Mouse (Mus musculus): ENCODE results near the gene Stox2.
A peak's percentile ranks its signal among the peaks of the same experiment; 100 is the strongest.

Stox2 gene

DNA sequence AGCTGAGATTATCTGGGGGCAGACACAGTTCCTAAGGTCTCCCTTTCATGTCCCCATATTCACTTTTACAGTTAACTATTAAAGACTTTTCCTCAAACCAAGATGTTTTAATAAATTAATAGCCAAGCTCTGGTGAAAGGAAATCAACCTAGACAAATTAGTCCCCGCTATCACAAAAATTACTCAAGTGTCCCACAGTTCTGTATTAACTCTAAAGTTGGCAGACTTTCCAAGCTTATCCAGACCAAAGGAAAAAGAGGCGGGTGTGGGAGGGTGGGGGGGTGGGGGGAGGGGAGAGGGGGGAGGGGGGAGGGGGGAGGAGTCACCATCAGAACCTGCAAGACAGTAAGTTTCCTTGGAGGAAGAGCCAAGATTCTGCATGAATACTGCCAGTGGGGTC lies 41.3 kb downstream of the Stox2 start:
- DNase-seq = no peak

DNA sequence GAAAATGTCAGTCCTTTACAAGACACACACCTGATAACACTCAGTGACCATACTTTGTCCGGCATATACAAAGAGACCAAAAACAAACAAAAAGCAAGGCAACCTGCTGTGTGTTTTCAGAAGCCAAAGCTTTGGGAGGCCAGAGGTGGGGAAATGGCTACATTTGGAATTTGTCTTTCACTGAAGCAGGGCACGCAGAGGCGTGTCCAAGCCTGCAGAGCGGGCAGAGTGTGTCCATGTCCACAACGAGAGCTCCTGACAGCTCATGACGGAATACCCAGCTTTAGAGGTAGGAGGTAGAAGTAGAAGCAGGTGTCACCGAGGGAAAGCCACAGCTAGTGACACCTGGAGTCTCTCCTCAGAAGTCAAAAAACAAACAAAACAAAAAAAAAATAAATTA lies 53.2 kb downstream of the Stox2 start:
- DNase-seq = no peak

DNA sequence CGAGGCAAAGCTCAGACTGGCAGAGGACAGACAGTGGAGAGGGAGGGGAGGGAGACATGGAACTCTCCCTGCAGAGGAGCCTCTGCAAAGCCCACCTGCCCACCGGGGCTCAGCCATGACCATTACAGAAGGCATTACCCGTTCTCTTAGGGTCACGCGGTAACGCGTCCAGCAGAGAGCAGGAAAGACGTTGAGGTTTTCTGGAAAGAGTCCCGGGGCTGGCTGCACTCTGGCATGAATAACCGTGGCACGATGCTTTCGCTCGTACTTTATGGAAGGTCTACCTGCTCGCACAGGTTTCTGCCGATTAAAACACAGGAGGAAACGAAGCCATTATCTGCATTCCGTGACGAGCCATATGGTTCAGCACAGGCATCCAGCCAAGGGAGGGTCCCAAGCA lies 53.9 kb downstream of the Stox2 start:
- no peak for DNase-seq

DNA sequence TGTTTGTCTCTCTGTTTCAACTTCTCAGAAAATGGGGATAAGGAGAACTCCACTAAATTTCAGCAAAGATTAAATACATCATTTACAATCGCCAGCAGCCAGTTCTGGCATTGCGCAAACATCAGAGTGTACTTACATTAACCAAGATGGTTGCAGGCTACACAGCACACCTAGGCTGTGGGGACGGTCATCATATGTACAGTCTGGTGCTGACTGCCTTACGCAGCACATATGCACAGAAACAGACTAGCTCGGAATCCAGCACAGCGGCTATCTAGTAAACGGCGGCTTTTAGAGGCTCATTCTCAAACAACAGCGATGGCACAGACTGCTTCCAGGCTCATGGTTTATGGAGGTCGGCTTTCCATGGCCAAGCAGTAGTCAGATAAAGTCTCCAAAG lies 54.3 kb downstream of the Stox2 start:
- DNase-seq = no peak

DNA sequence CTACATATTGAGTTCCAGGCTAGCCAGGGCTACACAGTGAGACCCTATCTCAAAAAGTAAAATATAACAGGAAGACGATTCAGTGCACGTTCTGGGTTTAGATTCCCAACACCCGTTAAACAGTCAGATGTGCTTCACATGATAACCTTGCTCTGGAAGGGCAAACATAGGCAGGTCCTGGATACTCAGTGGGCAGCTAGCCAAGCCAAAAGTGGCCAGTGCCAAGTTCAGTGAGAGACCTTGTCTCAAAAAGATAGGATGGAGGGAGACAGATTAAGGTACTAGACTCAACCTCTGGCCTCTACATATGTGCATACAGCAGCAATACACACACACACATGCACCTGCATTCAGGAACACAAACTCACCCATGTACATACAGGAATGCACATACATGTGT lies 56.7 kb downstream of the Stox2 start:
- DNase-seq = no peak

DNA sequence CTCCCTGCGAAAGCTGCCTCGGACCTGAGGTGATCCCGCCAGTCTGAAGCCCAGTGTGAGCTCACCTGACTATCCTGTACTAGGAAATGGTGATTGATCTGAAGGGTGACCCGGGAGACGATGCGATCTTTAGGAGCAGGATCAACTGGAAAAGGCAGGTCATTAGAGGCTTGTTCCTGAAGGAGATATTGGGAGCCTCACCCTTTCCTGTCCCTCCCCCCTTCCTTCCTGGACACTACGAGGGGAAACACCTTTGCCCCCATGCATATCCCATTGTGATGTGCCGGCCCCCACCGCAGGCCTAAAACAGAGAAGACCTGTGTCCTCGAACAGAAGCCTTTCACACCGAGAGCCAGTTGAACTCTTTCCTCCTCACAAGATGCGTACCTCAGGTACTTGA lies 58.0 kb downstream of the Stox2 start:
- DNase-seq = no peak

DNA sequence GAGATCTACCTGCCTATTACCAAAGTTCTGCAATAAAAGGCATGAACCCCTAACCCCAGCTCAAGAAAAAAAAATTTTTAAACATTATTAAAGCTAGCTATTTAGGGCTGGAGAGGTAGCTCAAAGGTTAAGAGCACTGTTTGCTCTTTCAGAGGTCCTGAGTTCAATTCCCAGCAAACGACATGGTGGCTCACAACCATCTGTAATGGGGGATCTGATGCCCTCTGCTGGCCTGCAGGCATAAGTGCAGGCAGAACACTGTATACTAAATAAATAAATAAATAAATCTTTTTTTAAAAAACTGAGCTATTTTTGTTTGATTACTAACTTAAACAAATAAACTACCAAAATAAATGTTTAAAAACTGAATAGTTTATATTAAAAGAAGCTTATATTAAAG lies 60.4 kb downstream of the Stox2 start:
- no peak for DNase-seq

DNA sequence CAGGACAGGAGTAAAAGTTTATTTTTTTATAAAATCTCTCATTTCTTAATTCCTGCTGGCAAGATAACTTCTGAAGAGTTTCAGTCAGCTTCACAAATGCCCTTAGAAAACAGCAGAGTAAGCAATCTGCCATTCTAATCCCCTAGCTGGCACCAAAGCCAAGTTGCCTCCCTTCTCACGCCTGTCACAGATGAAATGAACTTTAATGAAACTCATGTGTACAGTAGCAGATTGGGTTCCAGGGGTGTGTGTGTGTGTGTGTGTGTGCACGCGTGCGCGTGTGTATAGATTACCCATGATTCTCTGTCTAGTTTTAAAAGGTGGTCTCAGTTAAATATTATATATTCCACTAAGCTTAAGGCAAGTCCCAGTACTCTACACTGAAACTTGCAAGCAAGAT lies 62.0 kb downstream of the Stox2 start:
- no peak for DNase-seq

DNA sequence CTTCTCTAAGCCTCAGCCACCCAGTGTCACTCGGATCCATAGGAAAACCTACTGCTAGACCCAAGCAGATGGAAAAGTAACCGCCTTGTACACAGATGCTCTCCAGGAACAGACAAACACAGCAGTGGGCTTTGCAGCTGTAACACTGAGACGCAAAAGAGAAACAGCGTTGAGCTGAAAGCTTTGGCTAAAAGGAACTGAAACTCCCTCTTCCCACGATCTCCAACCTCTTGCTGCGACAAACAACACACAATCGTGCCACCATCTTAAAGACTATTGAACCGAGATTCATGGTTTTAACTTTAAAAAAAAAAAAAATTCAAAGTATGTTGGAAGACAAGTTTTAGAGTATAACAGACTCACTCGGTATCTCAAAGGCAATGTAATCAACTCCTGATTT lies 62.5 kb downstream of the Stox2 start:
- DNase-seq = no peak

DNA sequence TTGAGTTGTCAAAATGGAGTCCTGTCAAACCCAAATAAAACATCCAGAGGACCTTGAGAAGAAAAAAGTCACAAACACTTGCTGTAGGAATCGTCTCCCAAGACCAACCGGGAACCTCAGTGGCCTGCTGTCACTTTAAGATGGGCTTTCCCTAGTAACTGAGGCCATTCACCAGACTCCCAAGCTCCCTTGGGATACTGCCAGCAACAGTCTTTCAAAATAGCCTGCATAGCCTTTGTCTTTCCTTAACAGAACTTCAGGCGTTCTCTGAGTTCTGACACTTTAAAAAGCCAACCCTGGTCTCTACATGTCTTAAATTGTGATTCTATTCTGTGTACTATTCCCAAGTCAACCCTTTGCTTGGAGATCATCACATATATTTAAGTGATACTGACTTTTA lies 64.9 kb downstream of the Stox2 start:
- DNase-seq = no peak

DNA sequence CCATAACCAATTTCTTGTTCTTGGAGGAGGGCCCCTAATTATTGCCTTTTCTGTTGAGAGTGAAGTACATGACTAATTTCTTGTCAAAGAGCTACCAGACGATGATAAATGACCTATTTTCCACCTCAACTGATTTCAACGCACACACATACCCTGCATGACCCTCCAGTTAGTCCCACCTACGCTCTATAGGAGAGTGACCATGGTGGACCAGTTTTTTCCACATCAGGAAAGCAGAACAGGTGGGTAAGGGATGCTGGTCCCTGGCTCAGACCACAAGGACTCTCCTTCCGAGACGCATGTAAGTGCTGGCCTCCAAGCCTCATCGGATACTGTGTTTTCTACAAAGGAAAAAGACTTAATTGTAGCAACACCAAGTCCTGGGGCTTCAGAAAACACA lies 65.4 kb downstream of the Stox2 start:
- DNase-seq = no peak

DNA sequence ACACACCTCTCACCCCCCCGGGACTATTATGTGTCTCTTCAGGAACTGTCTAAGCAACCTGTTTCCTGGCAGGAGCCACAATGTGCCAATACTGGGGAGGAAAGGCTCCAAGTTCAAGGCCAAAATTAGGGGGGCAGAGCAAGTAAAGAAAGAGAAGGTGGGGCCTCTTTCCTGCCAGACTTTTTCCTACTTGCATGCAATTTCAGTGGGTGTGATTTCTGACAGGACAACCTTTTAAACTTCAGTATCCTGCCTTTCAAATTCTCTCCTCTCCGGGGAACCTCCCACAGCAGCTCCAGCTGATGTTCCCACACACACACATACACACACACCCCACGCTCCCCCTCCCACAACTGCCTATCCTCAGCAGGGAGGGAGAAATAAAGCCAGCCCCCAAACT lies 66.1 kb downstream of the Stox2 start:
- no peak for DNase-seq

DNA sequence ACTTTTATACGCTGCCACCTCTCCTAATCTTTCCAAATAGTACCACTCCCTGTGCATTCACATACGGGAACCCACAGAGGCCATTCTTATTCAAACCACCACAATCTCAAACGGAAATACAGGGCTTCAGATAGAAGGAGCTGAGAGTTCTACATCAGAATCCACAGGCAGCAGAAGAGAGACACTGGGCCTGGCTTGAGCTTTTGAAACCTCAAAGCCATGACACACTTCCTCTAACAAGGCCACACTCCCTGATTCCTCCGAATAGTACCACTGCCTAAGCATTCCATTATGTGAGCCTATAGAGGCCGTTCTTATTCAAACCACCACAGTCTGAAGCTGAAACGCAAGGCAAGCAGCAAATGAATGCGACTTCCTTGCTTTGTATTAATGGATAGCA lies 69.5 kb downstream of the Stox2 start:
- DNase-seq = no peak

DNA sequence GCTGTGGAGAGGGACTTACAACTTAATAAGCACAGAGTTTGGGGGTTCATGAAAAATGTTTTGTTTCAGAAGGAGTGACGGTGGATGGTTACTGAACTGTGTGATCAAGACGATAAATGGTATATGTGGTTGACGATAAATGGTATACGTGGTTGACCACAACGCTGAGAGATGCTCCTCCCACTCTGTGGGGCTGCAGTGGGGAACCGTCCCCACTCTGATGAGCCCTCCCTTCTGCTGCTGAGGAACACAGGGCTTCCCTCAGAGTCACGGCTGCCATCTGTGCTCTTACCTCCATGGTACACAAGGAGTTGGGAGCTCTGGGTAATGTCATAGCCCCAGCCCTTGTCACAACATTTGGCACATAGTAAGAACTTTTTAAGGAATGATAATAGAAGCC lies 72.4 kb downstream of the Stox2 start:
- DNase-seq = no peak

DNA sequence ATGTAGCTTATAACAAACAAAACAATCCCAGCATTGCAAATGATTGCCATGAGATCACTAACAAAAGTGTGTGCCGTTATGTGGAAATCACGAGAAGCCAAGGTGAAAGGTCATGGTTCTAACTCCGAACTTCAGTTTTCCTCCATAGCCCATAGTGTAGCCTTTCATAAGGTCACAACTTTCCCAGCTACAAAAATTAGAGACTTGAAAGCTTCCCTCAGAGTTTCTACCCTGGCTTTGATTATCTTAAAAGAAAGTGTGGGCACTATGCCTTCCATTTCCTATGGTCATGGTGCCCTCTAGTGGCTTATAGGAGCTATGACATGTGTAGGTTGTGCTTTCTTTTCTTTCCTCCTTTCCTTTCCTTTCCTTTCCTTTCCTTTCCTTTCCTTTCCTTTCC lies 74.6 kb downstream of the Stox2 start:
- DNase-seq = no peak

DNA sequence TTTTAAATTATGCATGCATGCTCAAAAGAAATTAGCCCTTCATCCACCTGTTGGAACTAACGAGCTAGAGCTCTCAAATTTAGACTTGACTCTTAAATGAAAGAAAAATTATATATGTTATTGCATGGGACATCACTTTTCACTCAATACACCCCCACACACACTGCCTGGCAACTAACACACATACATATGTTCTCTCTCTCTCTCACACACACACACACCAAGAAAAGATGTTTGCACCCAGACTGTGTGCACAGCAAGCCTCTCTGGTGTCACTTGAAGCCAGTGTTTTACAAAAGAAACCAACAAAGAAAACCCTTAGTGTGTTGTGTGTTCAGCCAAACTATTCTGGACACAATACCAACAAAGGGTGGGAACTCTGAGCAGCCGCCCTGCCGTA lies 75.1 kb downstream of the Stox2 start:
- no peak for DNase-seq

DNA sequence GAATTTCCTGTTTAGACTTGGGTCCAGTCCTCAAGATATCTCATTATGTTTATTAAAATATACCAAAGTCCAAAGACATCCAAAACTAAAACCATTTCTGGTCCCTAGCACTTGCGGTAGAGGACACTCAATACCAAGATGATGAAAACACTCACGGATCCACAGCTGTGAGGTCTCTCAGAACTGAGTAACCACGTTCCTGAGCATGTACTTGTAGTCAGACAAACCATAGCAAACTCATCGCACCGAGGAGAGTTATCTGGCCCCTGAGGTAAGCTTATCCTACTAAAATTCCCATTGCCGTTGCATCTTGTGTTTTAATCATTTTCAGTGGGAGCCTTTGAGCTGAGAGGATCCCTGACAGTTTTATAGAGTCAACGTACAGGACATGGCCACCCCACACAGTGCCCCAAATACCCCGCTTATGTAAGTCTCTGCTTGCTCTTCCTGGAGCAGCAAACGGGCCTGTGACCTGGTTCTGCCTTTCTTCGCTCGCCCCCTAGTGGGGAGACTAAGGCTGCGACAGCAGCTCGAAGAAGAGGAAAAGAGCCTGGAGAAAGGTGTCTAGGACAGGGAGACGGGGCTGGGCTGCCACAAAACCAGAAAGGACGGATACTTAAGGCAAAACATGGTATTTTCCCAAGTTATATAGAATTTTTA lies 75.6 kb downstream of the Stox2 start:
- peak; percentile 85 for DNase-seq

DNA sequence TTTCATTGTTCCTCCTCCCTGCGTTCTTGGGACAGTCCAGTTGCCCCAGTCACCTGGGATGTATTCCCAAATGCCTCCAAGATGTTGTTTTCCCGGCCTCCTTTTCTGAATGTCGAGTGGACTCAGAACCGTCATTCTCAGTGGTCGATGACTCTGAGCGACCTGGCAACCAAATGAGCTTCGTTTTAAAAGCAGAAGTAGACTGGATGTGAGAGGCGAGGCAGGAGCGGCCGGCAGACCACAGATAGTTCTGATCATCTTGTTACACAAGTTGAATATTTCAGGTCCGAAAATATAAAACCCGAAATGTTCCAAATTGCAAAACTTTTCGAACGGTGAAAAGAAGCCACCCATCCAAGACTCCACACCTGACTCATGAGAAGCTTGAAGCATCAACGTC lies 76.2 kb downstream of the Stox2 start:
- DNase-seq = no peak

DNA sequence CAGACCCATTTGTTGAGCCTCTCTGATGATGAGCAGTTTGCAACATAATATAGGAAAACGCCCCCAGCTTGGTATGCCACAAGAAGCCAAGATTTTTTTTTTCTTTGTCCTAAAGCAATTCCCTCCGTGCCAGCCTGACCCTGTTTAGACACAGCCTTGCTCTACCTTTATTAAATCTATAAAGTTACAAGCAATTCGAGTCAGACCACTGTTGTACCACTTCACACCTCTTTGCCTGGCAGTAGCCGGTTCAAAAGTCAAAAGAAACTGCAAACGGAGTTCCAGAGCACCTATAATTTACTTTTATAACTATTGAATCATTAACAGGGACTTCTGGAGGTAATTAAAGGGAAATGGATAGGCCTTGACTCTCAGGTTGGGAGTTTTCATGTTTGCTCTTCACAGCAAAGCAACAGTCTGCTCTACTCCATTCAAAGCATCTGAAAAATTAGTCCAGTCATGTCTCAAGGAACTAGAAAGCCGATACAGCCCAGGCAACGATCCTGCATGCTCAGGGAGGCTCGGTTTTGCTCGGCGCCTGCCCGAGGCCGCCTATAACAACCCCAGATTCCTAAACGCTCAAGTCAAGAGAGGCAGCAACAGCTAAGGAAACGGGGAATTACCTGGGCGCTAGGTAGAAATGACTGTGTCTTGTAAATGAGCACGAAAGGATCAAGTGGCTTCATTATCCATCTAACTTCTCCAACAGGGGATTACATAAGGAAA lies 77.0 kb downstream of the Stox2 start:
- DNase-seq = no peak

DNA sequence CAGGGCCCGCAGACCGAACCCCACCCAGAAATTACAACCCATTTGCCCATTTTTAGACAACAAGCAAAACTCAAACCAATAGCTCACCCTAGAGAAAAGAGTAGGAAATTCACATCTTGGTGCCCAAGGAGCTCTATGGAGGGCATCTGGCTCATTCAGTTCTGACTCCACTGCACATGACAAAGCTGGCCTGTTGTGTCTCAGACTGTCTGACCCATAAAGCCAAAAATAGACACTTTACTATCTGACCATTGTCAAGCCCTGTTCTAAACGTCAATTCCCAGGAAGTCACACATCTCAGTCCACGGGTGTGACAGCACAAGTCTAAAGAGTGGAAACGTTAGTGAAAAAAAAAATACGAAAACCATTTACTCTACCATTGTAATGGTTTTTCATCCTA lies 79.1 kb downstream of the Stox2 start:
- no peak for DNase-seq

DNA sequence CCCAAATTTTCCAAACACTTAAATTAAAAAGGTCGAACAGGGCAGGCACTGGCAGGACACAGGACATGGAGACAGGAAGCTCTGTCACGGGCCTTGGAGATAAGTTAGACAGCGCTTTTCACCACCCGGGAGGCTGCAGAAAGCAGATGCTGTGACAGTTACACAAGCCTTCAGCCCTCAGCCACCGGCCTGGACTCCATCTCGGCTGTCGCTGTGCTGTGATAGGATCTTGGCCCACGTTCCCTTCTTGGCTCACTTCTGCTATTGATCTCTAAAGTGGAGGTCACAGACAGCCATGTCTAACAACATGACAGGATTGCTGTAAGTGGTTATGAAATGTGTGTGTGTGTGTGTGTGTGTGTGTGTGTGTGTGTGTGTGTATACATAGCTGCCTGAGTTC lies 82.9 kb downstream of the Stox2 start:
- DNase-seq = no peak

DNA sequence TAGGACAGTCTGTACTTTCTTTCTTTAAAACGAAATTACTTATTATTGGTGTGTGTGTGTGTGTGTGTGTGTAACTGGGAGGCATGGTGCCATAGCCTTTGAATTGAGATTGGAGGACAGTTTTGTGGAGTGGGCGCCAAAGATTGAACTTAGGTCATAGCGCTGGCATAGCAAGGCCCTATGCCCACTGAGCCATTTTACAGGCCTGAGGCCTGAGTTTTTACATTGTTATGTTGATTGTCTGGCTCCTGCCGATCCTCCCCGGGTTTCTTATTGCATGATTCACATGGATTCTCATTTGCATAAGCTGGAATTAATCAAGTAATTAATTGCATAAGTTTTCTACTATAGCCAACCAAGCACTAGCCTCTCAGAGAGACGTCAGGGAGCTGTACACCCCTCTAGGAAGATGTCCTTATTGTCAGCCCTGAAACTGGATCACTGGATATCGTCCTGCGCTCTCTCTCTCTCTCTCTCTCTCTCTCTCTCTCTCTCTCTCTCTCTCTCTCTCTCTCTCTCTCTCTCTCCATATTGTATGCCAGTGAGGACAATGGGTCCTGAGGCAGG lies 90.7 kb downstream of the Stox2 start:
- DNase-seq = no peak

DNA sequence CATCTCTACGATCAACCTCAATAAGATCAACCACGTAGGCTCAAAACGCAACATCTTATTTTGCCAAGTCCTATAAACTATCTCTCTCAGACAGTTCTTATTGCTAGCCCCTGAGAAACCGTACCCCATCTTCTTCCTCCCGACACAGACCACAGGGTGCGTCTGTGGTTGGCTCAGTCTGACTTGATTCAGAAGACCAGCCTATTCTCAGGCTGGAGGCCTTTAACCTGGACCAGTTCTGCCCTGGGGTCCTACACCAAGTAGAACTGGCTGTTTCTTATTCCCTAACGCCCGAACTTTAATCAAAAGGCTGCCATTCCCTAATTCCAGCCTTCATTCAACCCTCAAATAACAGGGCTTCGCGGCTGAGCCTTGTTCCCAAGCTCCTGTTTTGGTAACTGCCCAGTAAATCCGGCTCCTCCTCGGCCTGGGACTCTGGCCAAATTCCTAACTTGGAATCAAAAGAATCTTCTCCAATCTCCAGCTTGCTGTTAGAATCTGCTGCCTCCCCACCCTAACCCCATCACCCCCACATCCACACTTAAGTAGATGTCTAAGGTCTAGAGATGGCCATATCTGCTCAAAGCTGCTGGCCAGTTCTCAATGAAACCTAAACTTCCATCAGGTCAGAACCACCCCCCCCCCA lies 91.5 kb downstream of the Stox2 start:
- DNase-seq = peak; percentile 29
